In the genomic region with DNA sequence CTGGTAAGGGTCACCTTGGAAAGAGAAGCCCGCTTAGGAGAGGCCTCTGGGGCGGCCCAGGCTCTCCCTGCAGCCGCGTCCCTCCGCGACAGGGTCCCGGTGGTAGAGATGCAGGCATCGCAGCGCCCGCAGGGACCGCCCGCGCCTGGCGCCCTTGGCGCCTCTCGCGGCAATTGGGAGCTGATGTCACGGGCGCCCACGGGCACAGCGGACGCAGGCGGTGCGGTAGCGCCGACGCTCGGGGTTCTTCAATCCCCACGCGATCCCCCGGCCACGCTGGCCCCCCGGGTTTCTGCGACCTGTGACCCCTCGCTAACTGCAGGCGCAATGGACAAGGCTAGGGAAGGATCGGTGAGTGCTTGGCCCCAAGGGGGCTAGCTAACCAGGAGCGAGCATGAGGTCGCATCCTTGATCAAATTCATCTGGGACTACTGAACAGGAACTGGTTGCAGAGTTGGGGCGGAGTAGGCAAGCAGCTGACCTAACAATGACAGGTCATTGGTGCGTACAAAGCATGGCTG, we compare ENCODE assay signal across 8 mouse cellular contexts. TPM values are rescaled to one million over a fixed set of nuclear protein-coding genes. Genes with fewer than 3 reads are reported as not detected.
A peak's percentile ranks its signal among the peaks of the same experiment; 100 is the strongest.
DNase-seq lines count a peak whose midpoint lies in the region; ATAC-seq and TF ChIP-seq lines count a peak whose summit lies in the region.

No protein-coding gene starts in this region.

- peak; percentile 48 for TF ChIP-seq POLR2A in heart, adult 2 months (IDR thresholded peaks at IDR 0.05; ENCODE audit: insufficient read depth, low read depth, low read length)

- no peak for TF ChIP-seq EP300 in heart, adult 2 months (IDR thresholded peaks at IDR 0.05; ENCODE audit: insufficient read depth, low read depth, low read length)
- TF ChIP-seq EP300 in heart, postnatal 0 days (IDR thresholded peaks at IDR 0.05; ENCODE audit: low read depth): no peak

- H3K4me3 ChIP-seq in heart, adult 2 months: peak overlapping the region; percentile 47
- H3K4me3 ChIP-seq in heart, postnatal 0 days (ENCODE audit: low read depth, low read length): peak overlapping the region; percentile 35
- H3K4me3 ChIP-seq in limb, embryonic 10.5 days: peak overlapping the region; percentile 51
- H3K4me3 ChIP-seq in neural tube, embryonic 13.5 days: peak overlapping the region; percentile 35

- peak overlapping the region; percentile 50; the same call in 1 of the 2 replicates for H3K9ac ChIP-seq in heart, adult 2 months (ENCODE audit: low read depth, low read length)
- peak overlapping the region; percentile 32 for H3K9ac ChIP-seq in heart, postnatal 0 days (replicated peaks; ENCODE audit: low read depth, low read length)
- H3K9ac ChIP-seq in neural tube, embryonic 13.5 days: peak overlapping the region; percentile 69

- H3K79me2 ChIP-seq in heart, adult 2 months (replicated peaks; ENCODE audit: control insufficient read depth, insufficient read depth, low read length): no peaks in the 10 kb centered on the region

- no peaks in the 10 kb centered on the region for H3K36me3 ChIP-seq in heart, adult 2 months (ENCODE audit: control insufficient read depth, insufficient read depth, low read length)
- peaks cover 4% of the 10 kb centered on the region; the same call in 1 of the 2 replicates for H3K36me3 ChIP-seq in heart, postnatal 0 days (replicated peaks; ENCODE audit: control insufficient read depth, insufficient read depth, low read length)
- H3K36me3 ChIP-seq in limb, embryonic 10.5 days: peaks cover 28% of the 10 kb centered on the region
- peaks cover 2% of the 10 kb centered on the region; the same call in 1 of the 2 replicates for H3K36me3 ChIP-seq in neural tube, embryonic 13.5 days

- H3K4me1 ChIP-seq in heart, adult 2 months (ENCODE audit: control insufficient read depth, insufficient read depth, low read length): peaks cover 2% of the 10 kb centered on the region; the same call in 1 of the 2 replicates
- peaks cover 28% of the 10 kb centered on the region for H3K4me1 ChIP-seq in heart, postnatal 0 days (ENCODE audit: control insufficient read depth, insufficient read depth)
- peaks cover 80% of the 10 kb centered on the region for H3K4me1 ChIP-seq in limb, embryonic 10.5 days
- peaks cover 48% of the 10 kb centered on the region for H3K4me1 ChIP-seq in neural tube, embryonic 13.5 days (replicated peaks)

- intact Hi-C loops in heart, adult 2 months (cut with DNase I): no loop called here

- H3K9me3 ChIP-seq in heart, postnatal 0 days (replicated peaks; ENCODE audit: control insufficient read depth, low read length): no peaks in the 10 kb centered on the region
- H3K9me3 ChIP-seq in limb, embryonic 10.5 days (replicated peaks): no peaks in the 10 kb centered on the region
- no peaks in the 10 kb centered on the region for H3K9me3 ChIP-seq in neural tube, embryonic 13.5 days

- peak; percentile 39; the same call in 1 of the 2 replicates for ATAC-seq in heart, postnatal 0 days (ENCODE audit: insufficient read depth, low read depth)
- no peak for ATAC-seq in neural tube, embryonic 13.5 days (ENCODE audit: low read depth)

- peak overlapping the region; percentile 49 for H3K27ac ChIP-seq in heart, adult 2 months
- peak overlapping the region; percentile 49 for H3K27ac ChIP-seq in heart, postnatal 0 days (ENCODE audit: low read depth)
- peak overlapping the region; percentile 82 for H3K27ac ChIP-seq in limb, embryonic 10.5 days
- peak overlapping the region; percentile 55 for H3K27ac ChIP-seq in neural tube, embryonic 13.5 days (replicated peaks)

- DNase-seq in heart, adult 2 months: peak; percentile 38 to 50
- no peak for DNase-seq in heart, adult 8-10 months (ENCODE audit: low spot score)
- peak; percentile 54 for DNase-seq in embryo, embryonic 10.5 days (ENCODE audit: low spot score)
- DNase-seq in heart, postnatal 0 days (ENCODE audit: low spot score): no peak
- peak; percentile 62 for DNase-seq in limb, embryonic 10.5 days (ENCODE audit: low spot score)
- no peak for DNase-seq in natural killer cell, adult 2 months (ENCODE audit: low spot score in 2 of 2)
- DNase-seq in urinary bladder, postnatal 36 days (ENCODE audit: low spot score in 2 of 2): no peak

- no peak for TF ChIP-seq CTCF in heart, adult 2 months (IDR thresholded peaks at IDR 0.05)
- no peak for TF ChIP-seq CTCF in heart, postnatal 0 days (IDR thresholded peaks at IDR 0.05; ENCODE audit: low read depth)

- WGBS in heart, adult 2 months: 6% methylated on average over 41 of the region's 41 CpGs
- WGBS in heart, postnatal 0 days: 8% methylated on average over 41 of the region's 41 CpGs
- WGBS in limb, embryonic 10.5 days: 2% methylated on average over 41 of the region's 41 CpGs
- 5% methylated on average over 41 of the region's 41 CpGs for WGBS in neural tube, embryonic 13.5 days

- peak overlapping the region; percentile 61 for H3K4me2 ChIP-seq in heart, postnatal 0 days (ENCODE audit: low read depth, low read length)
- H3K4me2 ChIP-seq in neural tube, embryonic 13.5 days: peak overlapping the region; percentile 70

- no peaks in the 10 kb centered on the region for H3K27me3 ChIP-seq in heart, adult 2 months (ENCODE audit: control insufficient read depth, insufficient read depth, low read length)
- H3K27me3 ChIP-seq in heart, postnatal 0 days (ENCODE audit: control insufficient read depth, insufficient read depth, low read length): no peaks in the 10 kb centered on the region
- 0 out of 2 replicates have a peak, but pooled peaks cover 9% of the 10 kb centered on the region for H3K27me3 ChIP-seq in limb, embryonic 10.5 days (ENCODE audit: low read depth, poor library complexity, severe bottlenecking)
- no peaks in the 10 kb centered on the region for H3K27me3 ChIP-seq in neural tube, embryonic 13.5 days

RNA-seq across cellular contexts. Expression of gene Rtkn, which starts 7.0 kb away (rescaled TPM):
- total RNA-seq in heart, adult 2 months (2021): 1 to 10 TPM; 5.2 to 6.7 TPM
- 18.6 and 27.7 TPM in 2 replicates for polyA plus RNA-seq in heart, adult 2 months (2012; rRNA removed)
- 1 to 10 TPM; 4.8 to 5.4 (median 5.3) TPM for total RNA-seq in heart, adult 8-10 months (2022)
- 40.0 and 45.9 TPM in 2 replicates for total RNA-seq in heart, postnatal 0 days (2014; rRNA removed; ENCODE audit: low replicate concordance)
- 12.5 and 13.0 TPM in 2 replicates for polyA plus RNA-seq in heart, postnatal 0 days (2015; fragmentation: Nextera tagmentation; extraction: Ambion mirVana)
- polyA plus RNA-seq in limb, embryonic 10.5 days (2016; fragmentation: Nextera tagmentation; extraction: Ambion mirVana): 34.2 and 51.8 TPM in 2 replicates
- 18.9 and 20.7 TPM in 2 replicates for polyA plus RNA-seq in neural tube, embryonic 13.5 days (2015; fragmentation: Nextera tagmentation; extraction: Ambion mirVana)

RNA-seq across cellular contexts. Expression of gene Wdr54, which starts 13.9 kb away (rescaled TPM):
- total RNA-seq in heart, adult 2 months (2021): 1 to 10 TPM in 1 of 2 experiments, under 1 TPM in 1; 0.89 to 1.3 TPM
- 2.1 and 2.7 TPM in 2 replicates for polyA plus RNA-seq in heart, adult 2 months (2012; rRNA removed)
- 1 to 10 TPM; 2.1 to 2.6 (median 2.4) TPM for total RNA-seq in heart, adult 8-10 months (2022)
- total RNA-seq in heart, postnatal 0 days (2014; rRNA removed; ENCODE audit: low replicate concordance): 1.4 and 5.5 TPM in 2 replicates
- polyA plus RNA-seq in heart, postnatal 0 days (2015; fragmentation: Nextera tagmentation; extraction: Ambion mirVana): 0.96 and 1.1 TPM in 2 replicates
- 10.9 and 13.7 TPM in 2 replicates for polyA plus RNA-seq in limb, embryonic 10.5 days (2016; fragmentation: Nextera tagmentation; extraction: Ambion mirVana)
- polyA plus RNA-seq in neural tube, embryonic 13.5 days (2015; fragmentation: Nextera tagmentation; extraction: Ambion mirVana): 14.9 and 16.0 TPM in 2 replicates

RNA-seq across cellular contexts. Expression of gene 1700003E16Rik, which starts 13.9 kb away (rescaled TPM):
- under 1 TPM; 0.10 to 0.25 TPM for total RNA-seq in heart, adult 2 months (2021)
- 0.53 and 0.57 TPM in 2 replicates for polyA plus RNA-seq in heart, adult 2 months (2012; rRNA removed)
- total RNA-seq in heart, adult 8-10 months (2022): under 1 TPM; 0.16 to 0.41 (median 0.18) TPM
- 2.0 TPM in 1 of 2 replicates, not detected in the other for total RNA-seq in heart, postnatal 0 days (2014; rRNA removed; ENCODE audit: low replicate concordance)
- polyA plus RNA-seq in heart, postnatal 0 days (2015; fragmentation: Nextera tagmentation; extraction: Ambion mirVana): 0.20 and 0.45 TPM in 2 replicates
- 0.80 and 1.6 TPM in 2 replicates for polyA plus RNA-seq in limb, embryonic 10.5 days (2016; fragmentation: Nextera tagmentation; extraction: Ambion mirVana)
- polyA plus RNA-seq in neural tube, embryonic 13.5 days (2015; fragmentation: Nextera tagmentation; extraction: Ambion mirVana): 2.1 and 3.3 TPM in 2 replicates

RNA-seq across cellular contexts. Expression of gene Ino80b, which starts 17.0 kb away (rescaled TPM):
- 10 to 100 TPM; 13.1 to 15.1 TPM for total RNA-seq in heart, adult 2 months (2021)
- 5.5 and 9.5 TPM in 2 replicates for polyA plus RNA-seq in heart, adult 2 months (2012; rRNA removed)
- total RNA-seq in heart, adult 8-10 months (2022): 10 to 100 TPM; 11.3 to 19.5 (median 15.3) TPM
- total RNA-seq in heart, postnatal 0 days (2014; rRNA removed; ENCODE audit: low replicate concordance): 8.9 and 11.6 TPM in 2 replicates
- 5.5 and 6.8 TPM in 2 replicates for polyA plus RNA-seq in heart, postnatal 0 days (2015; fragmentation: Nextera tagmentation; extraction: Ambion mirVana)
- 17.4 and 17.8 TPM in 2 replicates for polyA plus RNA-seq in limb, embryonic 10.5 days (2016; fragmentation: Nextera tagmentation; extraction: Ambion mirVana)
- polyA plus RNA-seq in neural tube, embryonic 13.5 days (2015; fragmentation: Nextera tagmentation; extraction: Ambion mirVana): 11.4 and 13.0 TPM in 2 replicates

RNA-seq across cellular contexts. Expression of gene Wbp1, which starts 20.9 kb away (rescaled TPM):
- 10 to 100 TPM; 70.4 to 74.6 TPM for total RNA-seq in heart, adult 2 months (2021)
- polyA plus RNA-seq in heart, adult 2 months (2012; rRNA removed): 152 TPM in 2 replicates
- total RNA-seq in heart, adult 8-10 months (2022): 10 to 100 TPM; 75.5 to 91.1 (median 82.0) TPM
- 151 and 186 TPM in 2 replicates for total RNA-seq in heart, postnatal 0 days (2014; rRNA removed; ENCODE audit: low replicate concordance)
- 97.5 and 98.1 TPM in 2 replicates for polyA plus RNA-seq in heart, postnatal 0 days (2015; fragmentation: Nextera tagmentation; extraction: Ambion mirVana)
- polyA plus RNA-seq in limb, embryonic 10.5 days (2016; fragmentation: Nextera tagmentation; extraction: Ambion mirVana): 136 and 188 TPM in 2 replicates
- polyA plus RNA-seq in neural tube, embryonic 13.5 days (2015; fragmentation: Nextera tagmentation; extraction: Ambion mirVana): 202 and 228 TPM in 2 replicates

Comparison
In these comparisons a context has a peak if more than half of its experiments do, and no peak if none do; other contexts are left out.
1. DNase-seq: peak in heart, adult 2 months (2 of 2), embryo, embryonic 10.5 days (single experiment) and limb, embryonic 10.5 days (single experiment); none in heart, adult 8-10 months (single experiment), heart, postnatal 0 days (single experiment), natural killer cell, adult 2 months (0 of 2) and urinary bladder, postnatal 36 days (0 of 2).
2. Peak in every context shown above with its lines, with median percentiles within 50 percentile points of each other: H3K27ac ChIP-seq, H3K4me3 ChIP-seq and H3K9ac ChIP-seq.